Mouse (Mus musculus) forebrain, embryonic 10.5 days (tissue): ENCODE data around the gene Prkd2. TPM values are rescaled to one million over a fixed set of nuclear protein-coding genes. Genes with fewer than 3 reads are reported as not detected.

ENCODE experiments used
- DNase-seq: peaks from one replicate; pipeline ENCODE4 v3.0.0-alpha.2; 2017; ENCODE audit warnings: low spot score; ENCODE audit errors: extremely low spot score
- H3K27ac ChIP-seq: fragments of 300-500 bp; sonication (generic); 2 replicates; pipeline ENCODE4 v1.5.1; 2016; ENCODE audit warnings: mild to moderate bottlenecking
- H3K27me3 ChIP-seq: fragments of 300-500 bp; sonication (generic); 2 replicates; pipeline ENCODE4 v1.6.1; 2016; ENCODE audit warnings: mild to moderate bottlenecking; ENCODE audit not compliant: poor library complexity, severe bottlenecking
- H3K36me3 ChIP-seq: fragments of 300-500 bp; sonication (generic); replicated peaks from 2 replicates; pipeline ENCODE4 v1.6.1; 2016; ENCODE audit warnings: mild to moderate bottlenecking, moderate library complexity
- H3K4me1 ChIP-seq: fragments of 300-500 bp; sonication (generic); 2 replicates; pipeline ENCODE4 v1.6.1; 2016
- H3K4me3 ChIP-seq: fragments of 300-500 bp; sonication (generic); 2 replicates; pipeline ENCODE4 v1.5.1; 2016; ENCODE audit warnings: mild to moderate bottlenecking, moderate library complexity
- H3K9me3 ChIP-seq: fragments of 300-500 bp; sonication (generic); 2 replicates; pipeline ENCODE4 v1.6.1; 2016; ENCODE audit warnings: mild to moderate bottlenecking, moderate library complexity
- WGBS: fragments of 180-500 bp; shearing (Covaris S2); methylation state at CpG from one replicate; pipeline ENCODE4 v1.1.7; 2016; 5-methylcytosine and 5-hydroxymethylcytosine counted together
- polyA plus RNA-seq: library from polyadenylated mRNA; unstranded; fragments of >200 nt; fragmentation: Nextera tagmentation; extraction: Ambion mirVana; gene quantifications from 2 replicates; pipeline ENCODE4 v1.2.1, GENCODE M21; 2016

Prkd2 gene
- polyA plus RNA-seq, 1 experiment from 2014 or later, result 9.6 TPM

DNA sequence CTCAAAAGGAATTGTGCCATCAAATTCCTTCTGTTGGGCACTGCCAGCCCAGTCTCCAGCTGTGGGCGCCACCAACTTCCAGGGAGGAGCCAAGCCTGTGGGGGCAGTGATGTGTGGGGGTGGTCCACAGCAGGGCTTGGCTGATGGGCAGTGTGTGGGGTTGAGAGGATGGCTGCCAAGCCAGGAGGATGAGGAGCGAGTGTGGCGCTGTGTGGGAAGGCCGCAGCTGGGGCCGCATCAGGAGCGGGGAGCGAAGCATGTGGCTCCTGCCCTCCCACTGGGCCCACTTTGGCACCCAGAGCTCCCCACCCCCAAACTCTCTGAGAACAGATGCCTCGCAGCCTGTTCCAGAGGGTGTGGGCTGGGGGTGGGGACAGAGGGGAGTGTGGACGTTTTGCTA, 75.3 kb downstream of the Prkd2 start:
- no peak overlapping the region for H3K27ac ChIP-seq
- H3K4me3 ChIP-seq, result no peak overlapping the region
- no peak for DNase-seq
- H3K9me3 ChIP-seq, result no peaks in the 10 kb centered on the region
- peaks cover 87% of the 10 kb centered on the region for H3K36me3 ChIP-seq
- WGBS, result 92% methylated on average over 9 of the region's 9 CpGs
- H3K27me3 ChIP-seq, result no peaks in the 10 kb centered on the region
- peaks cover 38% of the 10 kb centered on the region for H3K4me1 ChIP-seq

DNA sequence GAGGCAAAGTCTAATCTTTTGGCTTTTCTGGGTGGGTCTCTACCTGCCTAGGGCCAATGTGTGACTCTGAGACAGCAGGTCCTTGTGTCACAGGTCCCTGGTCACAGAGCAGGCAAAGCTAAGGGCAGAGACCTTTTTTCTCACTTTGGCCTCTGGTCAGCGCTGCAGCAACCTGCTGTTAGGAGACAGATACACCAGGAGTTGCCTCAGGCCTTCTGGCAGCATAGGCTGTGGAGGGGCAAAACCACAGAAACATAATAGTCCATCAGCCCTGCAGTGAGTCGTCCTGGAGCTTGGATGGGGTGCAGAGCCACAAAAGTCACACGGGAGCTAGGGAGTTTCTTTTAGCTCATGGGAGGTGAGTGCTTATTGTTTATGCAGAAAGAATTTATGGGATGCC, 76.0 kb downstream of the Prkd2 start:
- no peak for DNase-seq
- Histone ChIP-seq H3K27me3 (no peaks in the 10 kb centered on the region), H3K9me3 (no peaks in the 10 kb centered on the region), H3K4me3 (no peak overlapping the region), H3K27ac (no peak overlapping the region), H3K4me1 (peaks cover 41% of the 10 kb centered on the region), H3K36me3 (peaks cover 83% of the 10 kb centered on the region)
- WGBS, result 84% methylated on average over 3 of the region's 3 CpGs

DNA sequence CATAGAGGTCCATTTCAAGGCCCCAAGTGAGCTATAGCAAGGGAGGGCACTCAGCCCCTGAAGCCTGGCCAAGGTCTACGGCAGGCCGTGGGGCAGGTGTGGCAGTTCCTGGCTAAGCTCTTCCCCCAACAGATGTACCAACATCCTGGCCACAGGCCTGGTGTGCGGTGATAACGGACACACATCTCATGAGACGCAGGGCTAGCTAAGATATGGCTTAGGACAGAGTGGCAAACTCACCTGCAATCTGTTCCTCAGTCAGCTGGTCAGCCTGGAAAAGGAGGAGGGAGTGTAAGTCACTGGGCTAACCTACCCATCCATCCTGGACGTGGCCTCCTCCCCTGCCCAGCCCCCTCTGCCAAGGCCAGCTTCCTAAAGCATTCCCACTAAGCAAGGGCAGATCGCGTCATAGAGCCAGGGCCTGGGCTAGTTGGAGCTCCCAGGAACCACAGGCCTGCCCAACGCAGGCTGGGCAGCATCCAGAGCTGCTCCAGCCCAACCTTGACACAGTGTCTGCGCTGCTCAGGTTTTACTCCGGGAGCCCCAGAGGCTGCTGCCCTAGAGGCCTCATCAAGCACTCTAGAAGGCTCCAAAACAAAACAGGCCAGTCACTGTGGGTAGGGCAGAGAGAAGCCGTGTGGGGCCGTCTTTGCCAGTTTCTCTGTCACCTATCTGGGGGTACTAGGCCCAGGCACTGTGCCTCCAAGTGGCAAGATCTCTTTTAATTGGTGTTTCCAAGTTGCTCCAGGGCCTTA, 76.9 kb downstream of the Prkd2 start:
- WGBS, result 89% methylated on average over 13 of the region's 13 CpGs
- no peaks in the 10 kb centered on the region for H3K27me3 ChIP-seq
- no peak for DNase-seq
- peaks cover 42% of the 10 kb centered on the region for H3K4me1 ChIP-seq
- H3K36me3 ChIP-seq, result peaks cover 74% of the 10 kb centered on the region
- H3K4me3 ChIP-seq, result no peak overlapping the region
- H3K9me3 ChIP-seq, result no peaks in the 10 kb centered on the region
- H3K27ac ChIP-seq, result 0 out of 2 replicates have a peak overlapping the region, but pooled peaks have one; percentile 20

Other genes starting within 250 kb of the Prkd2 start
- 30.3 and 32.2 TPM in 2 replicates for gene Arhgap35, start 227.9 kb upstream of the Prkd2 start, polyA plus RNA-seq
- gene Ceacam15, start 167.2 kb upstream of the Prkd2 start, polyA plus RNA-seq, result not detected in 2 replicates
- gene Ceacam9, start 121.0 kb upstream of the Prkd2 start, polyA plus RNA-seq, result not detected in 2 replicates
- 249 and 254 TPM in 2 replicates for gene Ap2s1, start 104.5 kb upstream of the Prkd2 start, polyA plus RNA-seq
- 44.3 and 46.2 TPM in 2 replicates for gene Slc1a5, start 61.6 kb upstream of the Prkd2 start, polyA plus RNA-seq
- 120 and 122 TPM in 2 replicates for gene Strn4, start 27.0 kb upstream of the Prkd2 start, polyA plus RNA-seq
- 26.3 and 27.2 TPM in 2 replicates for gene Fkrp, start 26.2 kb upstream of the Prkd2 start, polyA plus RNA-seq
- 1.9 and 2.2 TPM in 2 replicates for gene Dact3, start 32.4 kb downstream of the Prkd2 start, polyA plus RNA-seq
- gene Gng8, start 48.9 kb downstream of the Prkd2 start, polyA plus RNA-seq, result 5.5 and 6.6 TPM in 2 replicates
- 0.10 TPM in 2 replicates for gene Ptgir, start 63.6 kb downstream of the Prkd2 start, polyA plus RNA-seq
- 156 and 163 TPM in 2 replicates for gene Calm3, start 81.2 kb downstream of the Prkd2 start, polyA plus RNA-seq
- gene Pnmal2, start 101.8 kb downstream of the Prkd2 start, polyA plus RNA-seq, result 4.3 and 6.8 TPM in 2 replicates
- 7.3 and 9.3 TPM in 2 replicates for gene Pnmal1, start 116.8 kb downstream of the Prkd2 start, polyA plus RNA-seq
- gene Gm42372, start 140.2 kb downstream of the Prkd2 start, polyA plus RNA-seq, result 1.2 and 1.4 TPM in 2 replicates
- gene Ccdc8, start 149.8 kb downstream of the Prkd2 start, polyA plus RNA-seq, result 7.8 and 8.9 TPM in 2 replicates
- 149 and 150 TPM in 2 replicates for gene Ppp5c, start 185.0 kb downstream of the Prkd2 start, polyA plus RNA-seq
- gene Hif3a, start 219.5 kb downstream of the Prkd2 start, polyA plus RNA-seq, result 4.3 and 5.3 TPM in 2 replicates
- gene Psg16, start 231.1 kb downstream of the Prkd2 start, polyA plus RNA-seq, result 0.11 and 0.12 TPM in 2 replicates